Mouse (Mus musculus): ENCODE results near the gene Iyd.
A peak's percentile ranks its signal among the peaks of the same experiment; 100 is the strongest.
"Not testable (repeated sequence)": the region's sequence is repeated elsewhere in the genome, so short reads cannot be mapped to it uniquely, and the experiment has no call there.

Gene Iyd

GRCm38 (mm10) chr10:3540003-3540827, at the start of gene Iyd:
Iyd (plus strand) TSS chr10:3540240.
- DNase-seq = no peak

- DNase-seq = no peak
These were observed 43.2 kb upstream of the Iyd start for GRCm38 (mm10) chr10:3496791-3497190.

- DNase-seq = not testable (repeated sequence)
These were observed 39.2 kb upstream of the Iyd start for GRCm38 (mm10) chr10:3500846-3501245.

GRCm38 (mm10) chr10:3507484-3508221, 32.4 kb upstream of the Iyd start:
- peak; percentile 87 for DNase-seq

- no peak for DNase-seq
These were observed 31.8 kb upstream of the Iyd start for GRCm38 (mm10) chr10:3508222-3508588.

- no peak for DNase-seq
These were observed 31.3 kb upstream of the Iyd start for GRCm38 (mm10) chr10:3508746-3509145.

GRCm38 (mm10) chr10:3509663-3510277, 30.3 kb upstream of the Iyd start:
- peak; percentile 51 for DNase-seq

GRCm38 (mm10) chr10:3510486-3510885, 29.6 kb upstream of the Iyd start:
- peak; percentile 20 for DNase-seq

- no peak for DNase-seq
These were observed 28.6 kb upstream of the Iyd start for GRCm38 (mm10) chr10:3511401-3511800.

- peak; percentile 32 for DNase-seq
These were observed 27.3 kb upstream of the Iyd start for GRCm38 (mm10) chr10:3512620-3513305.

- DNase-seq = no peak
These were observed 26.1 kb upstream of the Iyd start for GRCm38 (mm10) chr10:3513947-3514346.

GRCm38 (mm10) chr10:3514634-3515033, 25.4 kb upstream of the Iyd start:
- DNase-seq = peak; percentile 39

GRCm38 (mm10) chr10:3516442-3516841, 23.6 kb upstream of the Iyd start:
- DNase-seq = no peak

GRCm38 (mm10) chr10:3523044-3523793, 16.8 kb upstream of the Iyd start:
- DNase-seq = no peak

GRCm38 (mm10) chr10:3524513-3524912, 15.5 kb upstream of the Iyd start:
- DNase-seq = no peak

- no peak for DNase-seq
These were observed 14.5 kb upstream of the Iyd start for GRCm38 (mm10) chr10:3525420-3526019.

- peak; percentile 63 for DNase-seq
These were observed 10.2 kb upstream of the Iyd start for GRCm38 (mm10) chr10:3529807-3530206.

GRCm38 (mm10) chr10:3530661-3531060, 9.4 kb upstream of the Iyd start:
- DNase-seq = no peak

GRCm38 (mm10) chr10:3531375-3531774, 8.7 kb upstream of the Iyd start:
- peak; percentile 83 for DNase-seq

GRCm38 (mm10) chr10:3534445-3534844, 5.6 kb upstream of the Iyd start:
- DNase-seq = peak; percentile 67

GRCm38 (mm10) chr10:3536361-3536760, 3.7 kb upstream of the Iyd start:
- DNase-seq = peak; percentile 79

GRCm38 (mm10) chr10:3549384-3549783, 9.3 kb downstream of the Iyd start:
- DNase-seq = no peak
